Mouse (Mus musculus): ENCODE measurements around the gene Klk1b1.
"Not testable (repeated sequence)": the region's sequence is repeated elsewhere in the genome, so short reads cannot be mapped to it uniquely, and the experiment has no call there.

The Klk1b1 gene

GRCm38 (mm10) chr7:43966451-43966850, at the start of gene Klk1b1:
TSS of gene Klk1b1 (plus strand) at chr7:43966751.
- DNase-seq (ENCODE audit: low spot score), result no peak

GRCm38 (mm10) chr7:43918426-43918825, 48.1 kb upstream of the Klk1b1 start:
- DNase-seq (ENCODE audit: low spot score), result no peak

- no peak for DNase-seq (ENCODE audit: low spot score)
Measured at GRCm38 (mm10) chr7:43918871-43919270, 47.7 kb upstream of the Klk1b1 start.

GRCm38 (mm10) chr7:43919559-43920451, 46.7 kb upstream of the Klk1b1 start:
- peak; percentile 34 for DNase-seq (ENCODE audit: low spot score)

GRCm38 (mm10) chr7:43920582-43920981, 46.0 kb upstream of the Klk1b1 start:
- no peak for DNase-seq (ENCODE audit: low spot score)

- DNase-seq (ENCODE audit: low spot score), result no peak
Measured at GRCm38 (mm10) chr7:43921087-43921486, 45.5 kb upstream of the Klk1b1 start.

GRCm38 (mm10) chr7:43921941-43922340, 44.6 kb upstream of the Klk1b1 start:
- no peak for DNase-seq (ENCODE audit: low spot score)

- DNase-seq (ENCODE audit: low spot score), result peak; percentile 12
Measured at GRCm38 (mm10) chr7:43925985-43926384, 40.6 kb upstream of the Klk1b1 start.

GRCm38 (mm10) chr7:43928521-43928920, 38.0 kb upstream of the Klk1b1 start:
- peak; percentile 11 for DNase-seq (ENCODE audit: low spot score)

- DNase-seq (ENCODE audit: low spot score), result no peak
Measured at GRCm38 (mm10) chr7:43932337-43932736, 34.2 kb upstream of the Klk1b1 start.

- DNase-seq (ENCODE audit: low spot score), result no peak
Measured at GRCm38 (mm10) chr7:43933440-43933839, 33.1 kb upstream of the Klk1b1 start, which contains the start of gene Klk15. TSS of gene Klk15 (plus strand) at chr7:43933740.

GRCm38 (mm10) chr7:43934747-43935146, 31.8 kb upstream of the Klk1b1 start:
- DNase-seq (ENCODE audit: low spot score), result no peak

- DNase-seq (ENCODE audit: low spot score), result no peak
Measured at GRCm38 (mm10) chr7:43936551-43936950, 30.0 kb upstream of the Klk1b1 start.

- not testable (repeated sequence) for DNase-seq (ENCODE audit: low spot score)
Measured at GRCm38 (mm10) chr7:43942293-43942692, 24.3 kb upstream of the Klk1b1 start.

- DNase-seq (ENCODE audit: low spot score), result no peak
Measured at GRCm38 (mm10) chr7:43944727-43945264, 21.8 kb upstream of the Klk1b1 start.

- DNase-seq (ENCODE audit: low spot score), result no peak
Measured at GRCm38 (mm10) chr7:43950364-43950763, 16.2 kb upstream of the Klk1b1 start, which contains the start of gene Klk1b8. TSS of gene Klk1b8 (plus strand) at chr7:43950664.

- no peak for DNase-seq (ENCODE audit: low spot score)
Measured at GRCm38 (mm10) chr7:43952703-43953102, 13.8 kb upstream of the Klk1b1 start.

GRCm38 (mm10) chr7:43967058-43967457, 507 bp downstream of the Klk1b1 start:
- no peak for DNase-seq (ENCODE audit: low spot score)

GRCm38 (mm10) chr7:43967612-43968011, 1.1 kb downstream of the Klk1b1 start:
- DNase-seq (ENCODE audit: low spot score), result no peak

- not testable (repeated sequence) for DNase-seq (ENCODE audit: low spot score)
Measured at GRCm38 (mm10) chr7:43975761-43976160, 9.2 kb downstream of the Klk1b1 start, which contains the start of gene Klk1b9. TSS of gene Klk1b9 (plus strand) at chr7:43976061.

- no peak for DNase-seq (ENCODE audit: low spot score)
Measured at GRCm38 (mm10) chr7:43985657-43986056, 19.1 kb downstream of the Klk1b1 start.

GRCm38 (mm10) chr7:43994821-43995220, 28.3 kb downstream of the Klk1b1 start:
- DNase-seq (ENCODE audit: low spot score), result not testable (repeated sequence)

GRCm38 (mm10) chr7:43995577-43995976, 29.0 kb downstream of the Klk1b1 start, which contains the start of gene Klk1b11:
TSS of gene Klk1b11 (plus strand) at chr7:43995877.
- DNase-seq (ENCODE audit: low spot score), result not testable (repeated sequence)
